Mouse (Mus musculus) neutrophil, adult 65 days (primary cell): ENCODE data around the gene Lhb. TPM values are rescaled to one million over a fixed set of nuclear protein-coding genes. Genes with fewer than 3 reads are reported as not detected.

Experiments used
- total RNA-seq: library from RNA; stranded (reverse); gene quantifications from 2 replicates; pipeline ENCODE4 v1.2.4, GENCODE M21; 2023

The Lhb gene
- not detected in 2 replicates for total RNA-seq

DNA sequence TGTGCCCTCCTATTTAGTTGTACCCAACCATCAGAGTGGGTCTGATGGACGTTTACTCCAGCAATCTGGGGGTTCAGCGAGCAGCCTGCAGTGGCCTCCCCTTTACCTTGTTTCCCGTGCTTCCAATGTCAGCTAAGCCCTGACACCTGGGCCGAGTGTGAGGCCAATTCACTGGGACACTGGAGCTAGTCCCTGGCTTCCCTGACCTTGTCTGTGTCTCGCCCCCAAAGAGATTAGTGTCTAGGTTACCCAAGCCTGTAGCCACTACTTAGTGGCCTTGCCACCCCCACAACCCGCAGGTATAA, at the start of gene Lhb:
Lhb (plus strand) TSS at position 206 of the 305 bp plus-strand sequence.

DNA sequence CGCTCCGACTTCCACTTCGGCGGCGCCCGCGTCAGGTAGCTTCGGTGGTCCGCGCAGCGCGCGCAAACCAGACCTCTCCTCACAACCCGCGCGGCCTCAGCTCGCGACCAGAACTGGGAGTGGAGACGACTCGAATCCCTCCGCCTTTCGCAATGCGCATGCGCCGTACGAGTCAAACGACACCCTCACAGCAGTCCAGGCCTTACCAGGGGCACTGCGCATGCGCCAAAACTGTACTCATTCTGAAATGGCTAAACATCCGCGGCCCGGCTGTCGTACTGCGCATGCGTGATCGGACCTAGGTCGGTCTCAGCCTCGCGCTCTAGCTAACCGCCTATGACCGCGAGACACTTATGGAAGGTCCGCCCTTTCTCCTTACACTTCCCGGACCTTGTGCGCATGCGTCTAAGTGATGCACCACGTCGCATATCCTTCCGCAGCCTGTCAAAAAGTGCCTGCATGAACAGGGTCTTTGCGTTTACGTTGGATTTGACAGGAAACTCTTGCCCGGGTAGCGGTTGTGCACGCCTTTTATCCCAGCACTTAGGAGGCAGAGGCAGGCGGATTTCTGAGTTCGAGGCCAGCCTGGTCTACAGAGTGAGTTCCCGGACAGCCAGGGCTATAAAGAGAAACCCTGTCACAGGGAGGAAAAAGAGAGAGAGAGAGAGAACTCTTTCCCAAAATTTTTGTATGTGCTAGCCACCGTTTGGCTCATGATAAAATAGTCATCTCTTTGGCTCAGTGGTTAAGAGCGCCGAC, 24.9 kb upstream of the Lhb start, which contains the start of gene Snrnp70:
Snrnp70 (minus strand) TSS at position 165 of the 759 bp plus-strand sequence.

DNA sequence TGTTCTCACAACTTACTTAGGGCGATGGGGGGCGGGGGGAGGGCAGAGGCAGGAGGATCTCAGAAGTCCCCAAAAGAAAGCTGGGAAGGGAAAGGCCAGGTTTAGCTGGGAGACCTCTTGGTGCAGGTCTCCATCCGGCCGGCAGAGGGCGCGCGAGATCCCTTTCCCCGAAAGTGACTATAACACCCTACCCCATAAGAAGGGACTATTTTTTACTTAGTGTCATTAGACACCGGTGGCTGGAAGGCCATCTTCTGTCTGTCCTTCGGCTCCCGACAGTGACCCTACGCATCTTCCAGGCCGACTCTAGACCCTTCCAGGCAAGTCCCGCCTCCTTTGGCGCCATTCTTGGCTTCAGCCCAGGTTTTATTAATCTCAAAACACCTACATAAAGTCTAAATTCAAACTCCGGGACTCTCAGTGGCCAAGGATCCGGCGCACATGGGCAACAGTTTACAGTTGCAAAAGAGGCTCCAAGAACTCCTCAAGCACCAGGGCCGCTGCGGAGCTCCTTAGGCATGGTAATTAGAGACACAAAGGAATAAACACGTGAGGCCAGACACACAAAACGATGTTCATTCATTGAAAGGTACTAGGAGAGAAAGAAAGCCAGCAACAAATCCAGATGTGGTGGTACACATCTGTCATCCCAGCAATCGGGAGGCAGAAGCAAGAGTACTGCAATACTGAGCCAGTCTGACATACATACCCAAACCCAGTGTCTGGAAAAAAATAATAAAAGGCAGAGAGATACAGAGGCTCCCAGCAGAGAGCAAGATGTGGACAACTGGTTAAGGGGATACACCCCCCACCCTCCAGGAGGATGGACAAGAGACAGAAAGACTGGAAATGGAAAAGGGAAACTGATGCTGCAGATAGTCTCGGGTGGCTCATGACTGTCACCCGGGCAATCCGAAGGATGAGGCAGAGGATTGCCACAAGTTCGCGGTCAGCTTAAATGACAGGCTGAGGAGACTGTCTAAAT, 15.2 kb upstream of the Lhb start, which contains the start of gene Kcna7:
Kcna7 (plus strand) TSS at position 563 of the 985 bp plus-strand sequence.

DNA sequence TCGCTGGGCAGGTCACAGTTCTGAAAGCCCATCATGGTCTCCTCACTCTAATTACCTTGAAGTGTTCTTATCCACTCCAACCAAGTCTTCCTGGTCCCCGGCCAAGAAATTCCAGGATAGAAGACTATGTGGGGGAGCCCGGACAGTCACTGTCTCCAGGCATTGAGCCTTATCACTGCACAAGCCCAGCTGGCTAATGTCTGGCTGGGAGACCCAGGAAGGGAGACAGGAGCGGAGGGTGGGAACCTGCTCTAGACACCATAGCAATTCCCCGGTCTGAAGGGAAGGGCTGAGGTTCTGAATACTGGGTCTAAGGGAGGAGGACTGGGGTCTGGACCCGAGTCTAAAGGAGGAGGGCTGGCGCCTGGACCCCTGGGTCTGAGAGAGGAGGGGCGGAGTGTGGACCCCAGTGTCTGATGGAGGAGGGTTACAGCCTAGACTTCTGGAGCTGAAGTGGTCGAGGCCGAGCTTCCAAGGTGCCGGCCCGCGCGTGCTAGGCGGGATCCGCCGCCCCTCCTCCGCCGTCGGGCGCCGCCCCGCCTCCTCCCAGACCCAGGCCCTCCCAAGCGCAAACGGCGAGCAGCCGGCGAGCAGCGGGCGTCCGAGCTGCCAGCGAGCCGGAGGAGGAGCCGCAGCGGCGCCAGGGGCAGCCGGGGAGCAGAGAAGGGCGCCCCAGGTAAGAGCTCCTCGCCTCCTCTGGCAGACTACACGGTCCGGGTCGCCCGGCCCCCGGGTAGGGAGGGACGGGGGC, 7.3 kb upstream of the Lhb start, which contains the start of gene Ntf5:
Ntf5 (plus strand) TSS at position 583 of the 751 bp plus-strand sequence.

DNA sequence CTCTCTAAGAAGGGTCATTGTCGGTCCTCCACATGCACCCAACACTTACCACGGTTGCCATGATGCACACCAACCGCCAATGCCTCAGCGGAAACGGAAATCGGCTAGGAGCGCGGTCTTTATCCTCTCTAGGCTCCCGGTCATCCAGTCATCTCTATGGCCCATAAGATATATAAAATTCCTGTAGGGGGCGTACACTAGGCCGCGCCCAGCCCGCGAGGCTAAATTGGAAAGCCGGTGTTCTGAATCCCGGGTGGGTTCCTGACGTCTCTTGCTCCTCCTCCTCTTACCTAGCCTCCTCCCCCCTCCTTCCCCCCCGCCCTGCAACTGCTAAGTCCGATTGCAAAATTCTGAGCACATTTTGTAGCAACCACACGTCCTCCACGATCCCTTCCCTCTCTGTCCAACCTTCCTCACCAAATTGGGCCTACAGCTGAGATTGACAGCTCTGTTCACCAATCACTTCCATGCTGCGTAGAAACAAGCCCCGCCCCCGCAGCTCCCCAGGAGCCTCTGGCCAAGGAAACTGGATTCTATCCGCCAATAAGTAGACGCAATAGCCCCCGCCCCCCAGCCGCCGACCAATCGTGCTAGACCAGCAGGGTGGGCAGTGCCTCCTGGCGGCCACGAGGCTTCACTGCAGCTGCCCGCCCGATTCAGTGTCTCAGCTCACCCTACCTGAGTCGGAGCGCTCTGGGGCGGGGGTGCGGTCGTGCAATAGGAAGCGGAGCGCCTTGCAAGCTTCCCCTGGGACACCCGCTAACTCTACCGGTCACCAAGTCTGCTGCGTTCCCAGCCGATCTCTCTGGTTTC, 13.8 kb downstream of the Lhb start, which contains the start of gene Gys1:
Gys1 (plus strand) TSS at position 642 of the 813 bp plus-strand sequence.

DNA sequence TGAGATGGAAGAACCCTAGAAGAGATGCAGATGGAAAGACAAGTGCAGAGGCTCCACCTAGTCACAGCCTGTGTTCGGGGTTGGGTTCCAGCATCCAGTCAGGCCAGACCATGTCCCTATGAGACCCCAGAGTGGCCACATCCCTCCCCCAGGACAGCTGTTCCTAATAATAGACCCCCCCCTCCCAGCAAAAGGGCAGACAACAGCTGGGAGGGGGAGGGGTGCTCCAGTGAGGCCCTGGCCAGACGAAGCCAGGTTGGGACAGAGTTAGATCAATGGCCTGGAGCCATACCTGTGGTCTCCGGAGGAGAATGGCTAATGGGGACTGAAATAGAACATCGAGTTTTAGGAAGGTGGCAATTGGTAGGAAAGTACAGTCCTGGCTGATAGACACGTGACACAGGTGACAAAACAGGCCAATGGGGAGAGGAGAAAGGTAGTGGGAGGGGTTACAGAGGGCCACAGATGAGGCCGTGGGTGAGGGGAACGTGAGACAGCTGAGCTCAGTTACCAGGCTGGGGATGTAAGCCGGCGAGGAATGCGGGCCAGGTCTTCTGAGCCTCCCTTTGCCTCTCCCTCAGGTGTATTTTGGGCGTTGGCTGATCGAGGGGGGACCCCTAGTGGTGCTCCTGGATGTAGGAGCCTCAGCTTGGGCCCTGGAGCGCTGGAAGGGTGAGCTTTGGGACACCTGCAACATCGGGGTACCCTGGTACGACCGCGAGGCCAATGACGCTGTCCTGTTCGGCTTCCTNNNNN, 17.1 kb downstream of the Lhb start, which contains the start of gene Ruvbl2:
Ruvbl2 (minus strand) TSS at position 576 of the 756 bp plus-strand sequence.

DNA sequence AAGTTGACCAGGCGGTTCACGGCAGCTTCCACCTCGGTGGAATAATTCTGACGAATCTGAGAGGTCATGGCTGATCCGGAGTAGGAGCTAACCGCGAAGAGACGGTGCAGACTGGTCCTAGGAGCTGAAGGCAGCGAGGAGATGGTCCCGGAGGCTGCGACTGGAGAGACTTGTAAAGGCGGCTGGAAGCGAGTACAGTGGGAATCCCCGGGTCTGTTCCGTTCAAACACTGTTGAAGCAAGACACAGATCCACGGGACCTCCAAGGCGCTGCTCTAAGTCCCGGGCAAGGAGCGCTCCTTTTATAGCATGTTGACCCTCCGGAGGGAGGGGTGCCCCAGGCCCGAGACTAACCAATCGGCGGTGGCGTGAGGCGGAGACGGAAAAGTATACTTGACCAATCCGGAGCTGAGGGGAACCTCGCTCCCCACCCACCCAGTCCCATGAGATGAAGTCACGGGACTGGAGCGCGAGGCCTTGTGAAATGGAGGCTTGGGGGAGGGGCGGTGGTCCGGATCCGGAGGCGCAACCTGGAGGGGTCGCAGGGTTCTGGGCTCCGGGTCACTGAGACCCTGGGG, 39.0 kb downstream of the Lhb start, which contains the start of gene Ftl1:
Ftl1 (minus strand) TSS at position 321 of the 577 bp plus-strand sequence.

DNA sequence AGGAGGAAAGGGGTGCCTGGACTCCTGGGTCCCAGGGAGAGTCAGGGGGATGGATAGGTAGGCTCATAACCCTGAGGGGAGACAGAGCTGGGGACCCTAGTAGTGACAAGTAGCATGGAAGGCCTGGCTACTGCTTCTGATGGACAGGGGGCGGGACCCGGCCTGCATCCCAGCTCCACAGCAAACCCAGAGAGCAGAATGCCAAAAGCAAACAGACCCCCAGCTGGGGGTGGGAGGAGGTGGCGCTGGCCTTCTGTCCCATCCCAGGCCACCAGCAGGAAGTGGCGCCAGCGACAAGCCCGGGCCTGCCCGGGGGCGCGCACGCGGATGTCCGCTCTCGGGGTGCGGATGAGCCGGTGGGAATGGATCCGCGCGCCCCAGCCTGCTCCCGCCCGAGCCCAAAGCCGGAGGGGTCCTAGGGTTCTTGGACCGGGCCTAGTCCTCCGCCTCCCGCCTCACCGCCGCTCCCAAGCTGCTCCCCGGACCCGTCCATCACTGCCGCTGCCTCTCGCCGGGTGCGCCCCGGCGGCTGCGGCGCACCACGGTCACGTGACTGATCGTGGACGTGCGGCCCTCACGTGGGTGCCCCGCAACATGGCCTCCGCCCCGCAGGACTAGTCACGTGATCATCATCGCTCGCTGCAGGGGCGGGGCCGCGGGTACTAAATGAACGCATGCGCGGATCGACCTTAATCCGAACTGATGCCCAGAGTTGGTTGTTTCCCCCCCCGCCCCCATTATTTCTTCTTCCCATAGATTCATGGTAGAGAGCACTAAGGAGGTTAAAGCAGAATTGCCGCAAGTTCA, 45.9 kb downstream of the Lhb start, which contains the start of gene Bax:
Bax (minus strand) TSS at position 616 of the 807 bp plus-strand sequence.

Other genes with a start within 250 kb of the Lhb start
- not detected in 2 replicates for gene Gfy, start 241.3 kb upstream of the Lhb start, total RNA-seq
- gene Pth2, start 239.8 kb upstream of the Lhb start, total RNA-seq = not detected in 2 replicates
- not detected in 2 replicates for gene Ccdc155, start 215.9 kb upstream of the Lhb start, total RNA-seq
- not detected in 2 replicates for gene Dkkl1, start 208.7 kb upstream of the Lhb start, total RNA-seq
- not detected in 2 replicates for gene Tead2, start 205.1 kb upstream of the Lhb start, total RNA-seq
- 347 and 367 TPM in 2 replicates for gene Cd37, start 181.7 kb upstream of the Lhb start, total RNA-seq
- gene Slc6a16, start 179.7 kb upstream of the Lhb start, total RNA-seq = 1.2 and 1.3 TPM in 2 replicates
- not detected in 2 replicates for gene Slc6a21, start 143.3 kb upstream of the Lhb start, total RNA-seq
- 3.6 and 5.2 TPM in 2 replicates for gene Trpm4, start 87.0 kb upstream of the Lhb start, total RNA-seq
- not detected in 2 replicates for gene Hrc, start 85.5 kb upstream of the Lhb start, total RNA-seq
- 0.09 TPM in 1 of 2 replicates, not detected in the other for gene Ppfia3, start 53.8 kb upstream of the Lhb start, total RNA-seq
- 2.5 TPM in 1 of 2 replicates, not detected in the other for gene Lin7b, start 50.2 kb upstream of the Lhb start, total RNA-seq
- 255 and 367 TPM in 2 replicates for gene Snrnp70, start 25.1 kb upstream of the Lhb start, total RNA-seq
- gene Kcna7, start 15.2 kb upstream of the Lhb start, total RNA-seq = not detected in 2 replicates
- gene Ntf5, start 7.1 kb upstream of the Lhb start, total RNA-seq = not detected in 2 replicates
- gene Gys1, start 14.0 kb downstream of the Lhb start, total RNA-seq = 53.5 and 56.5 TPM in 2 replicates
- gene Ruvbl2, start 17.3 kb downstream of the Lhb start, total RNA-seq = 22.0 and 31.6 TPM in 2 replicates
- gene Ftl1, start 39.1 kb downstream of the Lhb start, total RNA-seq = 1,156 and 1,320 TPM in 2 replicates
- 37.2 and 40.7 TPM in 2 replicates for gene Bax, start 46.1 kb downstream of the Lhb start, total RNA-seq
- not detected in 2 replicates for gene Tulp2, start 61.1 kb downstream of the Lhb start, total RNA-seq
- gene Gm45808, start 66.0 kb downstream of the Lhb start, total RNA-seq = 0.98 and 1.7 TPM in 2 replicates
- gene Dhdh, start 68.0 kb downstream of the Lhb start, total RNA-seq = 3.7 and 5.4 TPM in 2 replicates
- gene Nucb1, start 89.6 kb downstream of the Lhb start, total RNA-seq = 90.7 and 109 TPM in 2 replicates
- 126 and 199 TPM in 2 replicates for gene Ppp1r15a, start 105.4 kb downstream of the Lhb start, total RNA-seq
- gene Plekha4, start 105.5 kb downstream of the Lhb start, total RNA-seq = not detected in 2 replicates
- 0.95 TPM in 1 of 2 replicates, not detected in the other for gene Hsd17b14, start 134.1 kb downstream of the Lhb start, total RNA-seq
- 24.0 and 34.0 TPM in 2 replicates for gene Bcat2, start 149.3 kb downstream of the Lhb start, total RNA-seq
- not detected in 2 replicates for gene Fgf21, start 194.7 kb downstream of the Lhb start, total RNA-seq
- not detected in 2 replicates for gene Fut1, start 196.5 kb downstream of the Lhb start, total RNA-seq
- not detected in 2 replicates for gene Izumo1, start 201.0 kb downstream of the Lhb start, total RNA-seq
- 4.3 and 5.0 TPM in 2 replicates for gene Rasip1, start 206.7 kb downstream of the Lhb start, total RNA-seq
- gene Mamstr, start 219.2 kb downstream of the Lhb start, total RNA-seq = 0.20 TPM in 1 of 2 replicates, not detected in the other
- gene Fut2, start 245.6 kb downstream of the Lhb start, total RNA-seq = not detected in 2 replicates